Comparison of ENCODE assay signal across 15 mouse cellular contexts in the genomic region with DNA sequence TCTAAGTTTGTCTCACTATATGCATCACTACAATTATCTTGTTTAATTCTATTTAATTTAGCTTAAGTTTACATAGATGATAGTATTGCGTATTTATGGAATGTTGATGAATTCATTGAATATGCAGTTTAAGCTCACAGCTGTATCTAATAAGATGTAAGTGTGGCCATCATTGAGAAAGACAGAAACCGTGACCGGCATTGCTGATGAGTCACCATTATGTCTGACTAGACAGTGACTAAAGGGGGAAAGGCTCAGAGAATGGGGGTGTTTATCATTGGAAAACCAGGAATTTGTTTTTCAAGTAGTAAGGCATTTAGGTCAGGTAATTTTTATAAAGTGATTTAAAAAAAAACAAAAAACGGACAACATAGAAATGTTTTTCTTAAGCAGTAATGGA.
"Had no signal": no experiment of that assay in that cellular context is flagged by ENCODE, and none has a peak within 500 bp of the region (broad histone marks: within the 10 kb centered on the region; RNA-seq: fewer than 3 reads in every experiment).

No protein-coding gene starts in this region.

- ATAC-seq: midbrain, embryonic 16.5 days had no signal

- H3K4me2 ChIP-seq: kidney, embryonic 15.5 days; limb, embryonic 13.5 days; liver, embryonic 13.5 days; midbrain, embryonic 12.5 days had no signal

- H3K9ac ChIP-seq: kidney, embryonic 15.5 days; limb, embryonic 13.5 days; liver, embryonic 13.5 days; midbrain, embryonic 12.5 days had no signal

- H3K36me3 ChIP-seq: kidney, embryonic 15.5 days; liver, embryonic 13.5 days; midbrain, embryonic 12.5 days had no signal

- H3K4me1 ChIP-seq: kidney, embryonic 15.5 days; limb, embryonic 10.5 days; liver, embryonic 13.5 days; midbrain, embryonic 12.5 days had no signal

- H3K27ac ChIP-seq: kidney, embryonic 15.5 days; limb, embryonic 10.5 days; limb, embryonic 13.5 days; liver, embryonic 13.5 days; midbrain, embryonic 12.5 days had no signal

- DNase-seq: kidney, adult 8-10 months; kidney, postnatal 10 days; kidney, postnatal 36 days; liver; liver, embryonic 13.5 days; lung, adult 2 months; lung, postnatal 14 days; lung, postnatal 4 days; thymus, adult 18-20 months; thymus, postnatal 36 days had no signal

- H3K4me3 ChIP-seq: kidney, embryonic 15.5 days; limb, embryonic 10.5 days; limb, embryonic 13.5 days; liver, embryonic 13.5 days; midbrain, embryonic 12.5 days had no signal

- H3K9me3 ChIP-seq: kidney, embryonic 15.5 days; limb, embryonic 10.5 days; limb, embryonic 13.5 days; liver, embryonic 13.5 days; midbrain, embryonic 12.5 days had no signal

- H3K27me3 ChIP-seq: kidney, embryonic 15.5 days; limb, embryonic 13.5 days; liver, embryonic 13.5 days; midbrain, embryonic 12.5 days had no signal
